ENCODE assay signal across 11 mouse cellular contexts in the genomic region with DNA sequence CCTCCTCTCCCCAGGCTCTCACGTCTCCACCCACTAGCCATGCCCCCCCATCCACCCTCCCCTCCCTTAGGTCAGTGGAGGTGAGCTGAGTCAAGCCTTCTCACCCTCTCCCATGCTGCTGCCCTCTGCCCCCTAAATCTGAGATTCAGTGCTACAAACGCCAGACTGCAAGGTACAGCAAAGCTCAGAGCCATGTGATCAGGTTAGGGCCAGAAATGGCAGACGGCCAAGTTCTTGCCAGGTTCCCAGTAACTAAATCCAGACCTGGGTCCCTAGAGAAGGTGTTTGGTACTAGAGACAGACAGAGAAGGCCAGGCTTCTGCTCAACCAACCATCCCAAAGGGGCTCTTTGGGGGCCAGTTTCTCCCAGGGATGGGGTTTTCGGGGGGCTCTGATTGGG. TPM values are rescaled to one million over a fixed set of nuclear protein-coding genes. Genes with fewer than 3 reads are reported as not detected.
DNase-seq lines count a peak whose midpoint lies in the region; ATAC-seq and TF ChIP-seq lines count a peak whose summit lies in the region.
"Had no signal": no experiment of that assay in that cellular context is flagged by ENCODE, and none has a peak within 500 bp of the region (broad histone marks: within the 10 kb centered on the region; RNA-seq: fewer than 3 reads in every experiment).

No protein-coding gene starts in this region.

- DNase-seq in left cerebral cortex, adult 2 months (ENCODE audit: extremely low spot score in 1 of 2, low spot score in 2 of 2) = no peak
- DNase-seq in left cerebral cortex, adult 9 months (ENCODE audit: low spot score in 2 of 2) = no peak
- peak; percentile 47 for DNase-seq in embryonic facial prominence, embryonic 11.5 days (ENCODE audit: low spot score)
- DNase-seq in kidney, adult 9 months = peak; percentile 44
- DNase-seq in liver, postnatal 0 days = peak; percentile 47
- no peak for DNase-seq in spleen, adult 18-20 months
- no peak for DNase-seq in thymus, postnatal 36 days

- 54% methylated on average over 4 of the region's 4 CpGs for WGBS in embryonic facial prominence, embryonic 11.5 days
- WGBS in liver, postnatal 0 days (ENCODE audit: insufficient replicate concordance) = 79% methylated on average over 4 of the region's 4 CpGs

- peak overlapping the region; percentile 63; the same call in 1 of the 2 replicates for H3K27ac ChIP-seq in left cerebral cortex, adult 2 months
- no peak overlapping the region for H3K27ac ChIP-seq in embryonic facial prominence, embryonic 11.5 days (replicated peaks; ENCODE audit: low read depth, low read length)
- no peak overlapping the region for H3K27ac ChIP-seq in liver, postnatal 0 days (ENCODE audit: low read depth)
- H3K27ac ChIP-seq: lung, embryonic 15.5 days; neural tube, embryonic 12.5 days; stomach, embryonic 15.5 days had no signal

- intact Hi-C loops in left cerebral cortex, adult 2 months (cut with DNase I) = no loop called here

- H3K4me1 ChIP-seq in embryonic facial prominence, embryonic 11.5 days (ENCODE audit: control insufficient read depth, insufficient read depth, low read length) = no peaks in the 10 kb centered on the region; the same call in 1 of the 2 replicates
- H3K4me1 ChIP-seq in liver, postnatal 0 days (ENCODE audit: insufficient read depth) = no peaks in the 10 kb centered on the region; the same call in 1 of the 2 replicates
- H3K4me1 ChIP-seq: lung, embryonic 15.5 days; neural tube, embryonic 12.5 days; stomach, embryonic 15.5 days had no signal

- H3K9me3 ChIP-seq in embryonic facial prominence, embryonic 11.5 days (replicated peaks; ENCODE audit: control insufficient read depth, low read length) = no peaks in the 10 kb centered on the region
- H3K9me3 ChIP-seq in liver, postnatal 0 days (ENCODE audit: low read length) = no peaks in the 10 kb centered on the region
- H3K9me3 ChIP-seq: lung, embryonic 15.5 days; neural tube, embryonic 12.5 days; stomach, embryonic 15.5 days had no signal

- TF ChIP-seq CTCF in left cerebral cortex, adult 2 months (IDR thresholded peaks at IDR 0.05) = no peak
- no peak for TF ChIP-seq CTCF in liver, postnatal 0 days (IDR thresholded peaks at IDR 0.05; ENCODE audit: low read depth)

- H3K4me2 ChIP-seq in embryonic facial prominence, embryonic 11.5 days (ENCODE audit: low read depth, low read length) = no peak overlapping the region
- H3K4me2 ChIP-seq in liver, postnatal 0 days (ENCODE audit: low read depth, low read length) = no peak overlapping the region
- H3K4me2 ChIP-seq: lung, embryonic 15.5 days; neural tube, embryonic 12.5 days; stomach, embryonic 15.5 days had no signal

- no peaks in the 10 kb centered on the region for H3K36me3 ChIP-seq in embryonic facial prominence, embryonic 11.5 days (replicated peaks; ENCODE audit: control insufficient read depth, insufficient read depth, low read depth, low read length)
- H3K36me3 ChIP-seq in liver, postnatal 0 days (replicated peaks; ENCODE audit: insufficient read depth, low read length) = no peaks in the 10 kb centered on the region
- H3K36me3 ChIP-seq: lung, embryonic 15.5 days; neural tube, embryonic 12.5 days; stomach, embryonic 15.5 days had no signal

- H3K27me3 ChIP-seq in embryonic facial prominence, embryonic 11.5 days (ENCODE audit: control insufficient read depth, insufficient read depth, low read length) = no peaks in the 10 kb centered on the region
- H3K27me3 ChIP-seq in liver, postnatal 0 days (ENCODE audit: insufficient read depth, low read length) = no peaks in the 10 kb centered on the region
- H3K27me3 ChIP-seq: lung, embryonic 15.5 days; neural tube, embryonic 12.5 days; stomach, embryonic 15.5 days had no signal

- H3K9ac ChIP-seq in embryonic facial prominence, embryonic 11.5 days (replicated peaks; ENCODE audit: low read length) = no peak overlapping the region
- H3K9ac ChIP-seq in liver, postnatal 0 days (replicated peaks) = no peak overlapping the region
- H3K9ac ChIP-seq: lung, embryonic 15.5 days; neural tube, embryonic 12.5 days; stomach, embryonic 15.5 days had no signal

- no peak for TF ChIP-seq EP300 in liver, postnatal 0 days (IDR thresholded peaks at IDR 0.05; ENCODE audit: low read depth)

- no peak overlapping the region for H3K4me3 ChIP-seq in left cerebral cortex, adult 2 months
- H3K4me3 ChIP-seq in embryonic facial prominence, embryonic 11.5 days (ENCODE audit: low read depth, low read length) = no peak overlapping the region
- H3K4me3 ChIP-seq in liver, postnatal 0 days (ENCODE audit: low read depth, low read length) = no peak overlapping the region
- H3K4me3 ChIP-seq: lung, embryonic 15.5 days; neural tube, embryonic 12.5 days; stomach, embryonic 15.5 days had no signal

- ATAC-seq in embryonic facial prominence, embryonic 11.5 days (replicated peaks; ENCODE audit: insufficient number of reproducible peaks, low FRiP score, low TSS enrichment, low read depth) = no peak; the same call in 1 of the 2 replicates
- ATAC-seq in liver, postnatal 0 days = no peak

RNA-seq across cellular contexts. Expression of a gene that starts 30.0 kb away (rescaled TPM):
- 100 to 1,000 TPM; 164 to 198 TPM for total RNA-seq in left cerebral cortex, adult 2 months (2021)
- 17.0 and 28.7 TPM in 2 replicates for polyA plus RNA-seq in embryonic facial prominence, embryonic 11.5 days (2014; fragmentation: Nextera tagmentation; extraction: Ambion mirVana)
- polyA plus RNA-seq in liver, postnatal 0 days (2015; fragmentation: Nextera tagmentation; extraction: Ambion mirVana) = 1.2 and 1.7 TPM in 2 replicates
- total RNA-seq: hematopoietic stem cell, adult 5-6 weeks had no signal

Comparison
In these comparisons a context has a peak if more than half of its experiments do, and no peak if none do; other contexts are left out.
1. DNase-seq: peak in embryonic facial prominence, embryonic 11.5 days (single experiment), kidney, adult 9 months (single experiment) and liver, postnatal 0 days (single experiment); none in left cerebral cortex, adult 2 months (0 of 2), left cerebral cortex, adult 9 months (0 of 2), spleen, adult 18-20 months (0 of 2) and thymus, postnatal 36 days (0 of 2).